In genomic region chr3:142530087-142530953, GRCm38 (mm10) we compare ENCODE assay signal across 8 mouse cellular contexts. TPM values are rescaled to one million over a fixed set of nuclear protein-coding genes. Genes with fewer than 3 reads are reported as not detected.
DNase-seq lines count a peak whose midpoint lies in the region; ATAC-seq lines count a peak whose summit lies in the region.

Gbp7 (plus strand) TSS chr3:142530342.

- ATAC-seq in hindbrain, embryonic 14.5 days (ENCODE audit: low FRiP score) = peak; percentile 72; the same call in 1 of the 2 replicates

- H3K27me3 ChIP-seq in hindbrain, embryonic 14.5 days (ENCODE audit: control insufficient read depth, insufficient read depth, low read length) = no peaks in the 10 kb centered on the region

- H3K4me3 ChIP-seq in hindbrain, embryonic 14.5 days (replicated peaks; ENCODE audit: low read length) = peak within 1 kb of the TSS; percentile 51

- no peaks in the 10 kb centered on the region for H3K36me3 ChIP-seq in hindbrain, embryonic 14.5 days (replicated peaks; ENCODE audit: control insufficient read depth, insufficient read depth)

- peak within 1 kb of the TSS; percentile 98 for H3K4me2 ChIP-seq in hindbrain, embryonic 14.5 days (replicated peaks)

- H3K9ac ChIP-seq in hindbrain, embryonic 14.5 days = peak within 1 kb of the TSS; percentile 61

- H3K9me3 ChIP-seq in hindbrain, embryonic 14.5 days (ENCODE audit: control insufficient read depth, low read length) = no peaks in the 10 kb centered on the region

- peak; percentile 91 for DNase-seq in MEL-GATA-1-ER (ENCODE audit: extremely low read depth, low read depth)
- DNase-seq in c-Kit-positive CD71-positive TER-119-positive erythroid progenitor cells, embryonic 14.5 days (ENCODE audit: low spot score) = peak; percentile 58
- DNase-seq in frontal cortex, postnatal 14 days (ENCODE audit: low spot score in 2 of 2) = peak; percentile 7 to 26
- DNase-seq in hindbrain, embryonic 14.5 days (ENCODE audit: low spot score) = peak; percentile 61
- peak; percentile 17 to 20 for DNase-seq in layer of hippocampus, postnatal 25 days (ENCODE audit: extremely low spot score in 1 of 2, low spot score in 1 of 2)
- peak; percentile 79 for DNase-seq in lung, postnatal 25 days (ENCODE audit: low spot score)
- DNase-seq in retina, embryonic 14.5 days (ENCODE audit: low spot score) = peak; percentile 61
- DNase-seq in urinary bladder, adult 2 months (ENCODE audit: low spot score) = peak; percentile 25

- H3K27ac ChIP-seq in hindbrain, embryonic 14.5 days = no peak within 1 kb of the TSS

- WGBS in hindbrain, embryonic 14.5 days = 2% methylated on average over 30 of the region's 30 CpGs

- peaks cover 7% of the 10 kb centered on the region; the same call in 1 of the 2 replicates for H3K4me1 ChIP-seq in hindbrain, embryonic 14.5 days (replicated peaks; ENCODE audit: control insufficient read depth, insufficient read depth, low read length)

RNA-seq across cellular contexts. Expression of gene Gbp7, which starts in this region (rescaled TPM):
- 2.5 and 2.8 TPM in 2 replicates for polyA plus RNA-seq in hindbrain, embryonic 14.5 days (2014; fragmentation: Nextera tagmentation; extraction: Ambion mirVana)
- total RNA-seq in layer of hippocampus, postnatal 25 days (2021) = 1 to 10 TPM; 2.2 TPM
- polyA plus RNA-seq in urinary bladder, adult 2 months (2012; rRNA removed) = 8.4 and 19.1 TPM in 2 replicates

Comparison
In these comparisons a context has a peak if more than half of its experiments do, and no peak if none do; other contexts are left out.
1. DNase-seq: peak in every context shown above with its lines; median percentile 91 in MEL-GATA-1-ER; 79 in lung, postnatal 25 days; 61 in hindbrain, embryonic 14.5 days; 61 in retina, embryonic 14.5 days; 58 in c-Kit-positive CD71-positive TER-119-positive erythroid progenitor cells, embryonic 14.5 days; 25 in urinary bladder, adult 2 months; 18 in layer of hippocampus, postnatal 25 days; 16 in frontal cortex, postnatal 14 days.